In genomic region chr5:123345853-123346654, GRCm38 (mm10) we compare ENCODE assay signal across 7 mouse cellular contexts. TPM values are rescaled to one million over a fixed set of nuclear protein-coding genes. Genes with fewer than 3 reads are reported as not detected.
DNase-seq lines count a peak whose midpoint lies in the region; ATAC-seq and TF ChIP-seq lines count a peak whose summit lies in the region.

No protein-coding gene starts in this region.

- peak; percentile 44 to 63 for DNase-seq in adrenal gland, adult 18-20 months (ENCODE audit: low spot score in 2 of 2)
- DNase-seq in cerebellum, postnatal 4 days (ENCODE audit: low spot score in 2 of 2), result peak; percentile 49 to 89
- DNase-seq in gastrocnemius, adult 8-10 months (ENCODE audit: low spot score in 2 of 2), result peak; percentile 48 to 72
- peak; percentile 88 for DNase-seq in hindbrain, postnatal 0 days (ENCODE audit: low spot score)
- peak; percentile 59 to 71 for DNase-seq in left cerebral cortex, postnatal 36 days (ENCODE audit: low spot score in 2 of 2)
- DNase-seq in midbrain, embryonic 10.5 days (ENCODE audit: low spot score), result peak; percentile 65
- peak; percentile 63 for DNase-seq in skeletal muscle tissue, adult 2 months (ENCODE audit: low read depth, low spot score)

- peak overlapping the region; percentile 95 for H3K4me3 ChIP-seq in hindbrain, postnatal 0 days (ENCODE audit: low read length)
- peak overlapping the region; percentile 84 for H3K4me3 ChIP-seq in midbrain, embryonic 10.5 days

- intact Hi-C loops in left cerebral cortex, postnatal 36 days (cut with DNase I), result loop anchor here (2.0 kb wide), 1 partner anchor 89 kb away; no protein-coding TSS in a partner anchor

- 3% methylated on average over 22 of the region's 22 CpGs for WGBS in hindbrain, postnatal 0 days
- 4% methylated on average over 22 of the region's 22 CpGs for WGBS in midbrain, embryonic 10.5 days

- H3K9ac ChIP-seq in hindbrain, postnatal 0 days (replicated peaks; ENCODE audit: low read length), result peak overlapping the region; percentile 96

- peak overlapping the region; percentile 98 for H3K27ac ChIP-seq in hindbrain, postnatal 0 days
- H3K27ac ChIP-seq in midbrain, embryonic 10.5 days (replicated peaks), result peak overlapping the region; percentile 98

- peaks cover 13% of the 10 kb centered on the region for H3K4me1 ChIP-seq in hindbrain, postnatal 0 days (ENCODE audit: insufficient read depth, low read length)
- peaks cover 47% of the 10 kb centered on the region for H3K4me1 ChIP-seq in midbrain, embryonic 10.5 days

- TF ChIP-seq CTCF in hindbrain, postnatal 0 days (IDR thresholded peaks at IDR 0.05; ENCODE audit: low read depth), result no peak

- H3K9me3 ChIP-seq in hindbrain, postnatal 0 days (ENCODE audit: low read length), result no peaks in the 10 kb centered on the region
- no peaks in the 10 kb centered on the region for H3K9me3 ChIP-seq in midbrain, embryonic 10.5 days (replicated peaks)

- H3K27me3 ChIP-seq in hindbrain, postnatal 0 days (ENCODE audit: insufficient read depth, low read length), result no peaks in the 10 kb centered on the region
- H3K27me3 ChIP-seq in midbrain, embryonic 10.5 days (ENCODE audit: low read depth, poor library complexity, severe bottlenecking), result no peaks in the 10 kb centered on the region

- ATAC-seq in hindbrain, postnatal 0 days, result peak; percentile 80

- H3K4me2 ChIP-seq in hindbrain, postnatal 0 days (ENCODE audit: low read depth, low read length), result peak overlapping the region; percentile 91

- H3K36me3 ChIP-seq in hindbrain, postnatal 0 days (ENCODE audit: insufficient read depth, low read length), result no peaks in the 10 kb centered on the region
- H3K36me3 ChIP-seq in midbrain, embryonic 10.5 days, result peaks cover 38% of the 10 kb centered on the region

RNA-seq across cellular contexts. Expression of gene Bcl7a, which starts 2.4 kb away (rescaled TPM):
- 1 to 10 TPM; 6.9 to 7.1 TPM for total RNA-seq in adrenal gland, adult 18-20 months (2021)
- total RNA-seq in gastrocnemius, adult 8-10 months (2022), result 1 to 10 TPM; 7.3 to 9.6 (median 7.9) TPM
- 42.4 and 42.6 TPM in 2 replicates for total RNA-seq in hindbrain, postnatal 0 days (2014; rRNA removed)
- 25.1 and 25.6 TPM in 2 replicates for polyA plus RNA-seq in hindbrain, postnatal 0 days (2015; fragmentation: Nextera tagmentation; extraction: Ambion mirVana)
- total RNA-seq in left cerebral cortex, postnatal 36 days (2021), result 10 to 100 TPM; 69.0 to 71.7 TPM
- 35.3 and 44.6 TPM in 2 replicates for polyA plus RNA-seq in midbrain, embryonic 10.5 days (2016; fragmentation: Nextera tagmentation; extraction: Ambion mirVana)

RNA-seq across cellular contexts. Expression of gene Mlxip, which starts 48.5 kb away (rescaled TPM):
- total RNA-seq in adrenal gland, adult 18-20 months (2021), result 10 to 100 TPM; 18.5 to 26.8 TPM
- 10 to 100 TPM; 62.2 to 81.0 (median 63.8) TPM for total RNA-seq in gastrocnemius, adult 8-10 months (2022)
- 16.8 and 17.9 TPM in 2 replicates for total RNA-seq in hindbrain, postnatal 0 days (2014; rRNA removed)
- polyA plus RNA-seq in hindbrain, postnatal 0 days (2015; fragmentation: Nextera tagmentation; extraction: Ambion mirVana), result 8.7 and 12.5 TPM in 2 replicates
- total RNA-seq in left cerebral cortex, postnatal 36 days (2021), result 10 to 100 TPM; 15.3 to 19.4 TPM
- polyA plus RNA-seq in midbrain, embryonic 10.5 days (2016; fragmentation: Nextera tagmentation; extraction: Ambion mirVana), result 16.0 and 16.7 TPM in 2 replicates

Comparison
In these comparisons a context has a peak if more than half of its experiments do, and no peak if none do; other contexts are left out.
1. Peak in every context shown above with its lines: DNase-seq, ATAC-seq, H3K4me3 ChIP-seq and H3K27ac ChIP-seq.